Mouse (Mus musculus) forebrain, embryonic 13.5 days (tissue): ENCODE results near the gene Sos2. TPM values are rescaled to one million over a fixed set of nuclear protein-coding genes. Genes with fewer than 3 reads are reported as not detected.
"Not testable (repeated sequence)": the region's sequence is repeated elsewhere in the genome, so short reads cannot be mapped to it uniquely, and the experiment has no call there.

ENCODE experiments used
- ATAC-seq: fragments of 200-750 bp; cut with Nextera tagmentation; 2 replicates; pipeline ENCODE4 v1.8.0; 2017
- H3K27ac ChIP-seq: fragments of 300-500 bp; sonication (generic); 2 replicates; pipeline ENCODE4 v1.5.1; 2015; ENCODE audit warnings: inconsistent platforms, mild to moderate bottlenecking, moderate library complexity
- H3K27me3 ChIP-seq: fragments of 300-500 bp; sonication (generic); 2 replicates; pipeline ENCODE4 v1.6.1; 2015; ENCODE audit warnings: mild to moderate bottlenecking, inconsistent platforms
- H3K36me3 ChIP-seq: fragments of 300-500 bp; sonication (generic); 2 replicates; pipeline ENCODE4 v1.6.1; 2015; ENCODE audit warnings: mild to moderate bottlenecking, inconsistent platforms; ENCODE audit not compliant: poor library complexity, severe bottlenecking
- H3K4me1 ChIP-seq: fragments of 300-500 bp; sonication (generic); 2 replicates; pipeline ENCODE4 v1.6.1; 2015; ENCODE audit warnings: inconsistent platforms
- H3K4me2 ChIP-seq: fragments of 300-500 bp; sonication (generic); 2 replicates; pipeline ENCODE4 v1.6.1; 2015; ENCODE audit warnings: inconsistent platforms, mild to moderate bottlenecking, moderate library complexity
- H3K4me3 ChIP-seq: fragments of 300-500 bp; sonication (generic); 2 replicates; pipeline ENCODE4 v1.5.1; 2015; ENCODE audit warnings: mild to moderate bottlenecking, inconsistent platforms
- H3K9ac ChIP-seq: fragments of 300-500 bp; sonication (generic); 2 replicates; pipeline ENCODE4 v1.6.1; 2015; ENCODE audit warnings: mild to moderate bottlenecking, inconsistent platforms
- H3K9me3 ChIP-seq: fragments of 300-500 bp; sonication (generic); replicated peaks from 2 replicates; pipeline ENCODE4 v1.6.1; 2016; ENCODE audit warnings: inconsistent platforms
- WGBS: fragments of 180-500 bp; shearing (Covaris S2); methylation state at CpG from one replicate; pipeline ENCODE4 v1.1.7; 2015; 5-methylcytosine and 5-hydroxymethylcytosine counted together
- polyA plus RNA-seq: library from polyadenylated mRNA; unstranded; fragments of >200 nt; fragmentation: Nextera tagmentation; extraction: Ambion mirVana; gene quantifications from 2 replicates; pipeline ENCODE4 v1.2.1, GENCODE M21; 2015

Gene Sos2
- polyA plus RNA-seq, 1 experiment from 2014 or later, result 9.9 TPM

- WGBS, result under 1% methylated on average over 55 of the region's 56 CpGs
- peaks cover 25% of the 10 kb centered on the region for H3K4me1 ChIP-seq
- peak; percentile 98 for ATAC-seq
These were observed 98.9 kb downstream of the Sos2 start, which contains the start of gene Vcpkmt for GRCm38 (mm10) chr12:69582613-69583269. Gene Vcpkmt (minus strand): TSS chr12:69583028.

GRCm38 (mm10) chr12:69582216-69582612 is 99.4 kb downstream of the Sos2 start:
- WGBS, result 33% methylated on average over 9 of the region's 9 CpGs

More at GRCm38 (mm10) chr12:69582613-69583269, 98.9 kb downstream of the Sos2 start, which contains the start of gene Vcpkmt:
- H3K27me3 ChIP-seq, result no peaks in the 10 kb centered on the region
- H3K27ac ChIP-seq, result peak within 1 kb of the TSS; percentile 69
- peak within 1 kb of the TSS; percentile 75 for H3K4me2 ChIP-seq
- H3K4me3 ChIP-seq, result peak within 1 kb of the TSS; percentile 87
- H3K9me3 ChIP-seq, result no peaks in the 10 kb centered on the region
- peaks cover 40% of the 10 kb centered on the region for H3K36me3 ChIP-seq
- H3K9ac ChIP-seq, result peak within 1 kb of the TSS; percentile 88

GRCm38 (mm10) chr12:69579623-69580022 is 102.0 kb downstream of the Sos2 start:
- ATAC-seq, result no peak
- Histone ChIP-seq H3K9me3 (no peaks in the 10 kb centered on the region), H3K9ac (no peak overlapping the region), H3K4me1 (peaks cover 25% of the 10 kb centered on the region), H3K36me3 (peaks cover 36% of the 10 kb centered on the region), H3K27me3 (no peaks in the 10 kb centered on the region), H3K4me2 (no peak overlapping the region), H3K27ac (no peak overlapping the region), H3K4me3 (no peak overlapping the region)
- WGBS, result 95% methylated on average over 5 of the region's 5 CpGs

More at GRCm38 (mm10) chr12:69582216-69582612, 99.4 kb downstream of the Sos2 start:
- Histone ChIP-seq H3K9me3 (no peaks in the 10 kb centered on the region), H3K4me1 (peaks cover 25% of the 10 kb centered on the region), H3K9ac (peak overlapping the region; percentile 88), H3K4me2 (peak overlapping the region; percentile 75), H3K4me3 (peak overlapping the region; percentile 87), H3K27ac (peak overlapping the region; percentile 69), H3K27me3 (no peaks in the 10 kb centered on the region), H3K36me3 (peaks cover 45% of the 10 kb centered on the region)
- no peak; the same call in 1 of the 2 replicates for ATAC-seq

DNA sequence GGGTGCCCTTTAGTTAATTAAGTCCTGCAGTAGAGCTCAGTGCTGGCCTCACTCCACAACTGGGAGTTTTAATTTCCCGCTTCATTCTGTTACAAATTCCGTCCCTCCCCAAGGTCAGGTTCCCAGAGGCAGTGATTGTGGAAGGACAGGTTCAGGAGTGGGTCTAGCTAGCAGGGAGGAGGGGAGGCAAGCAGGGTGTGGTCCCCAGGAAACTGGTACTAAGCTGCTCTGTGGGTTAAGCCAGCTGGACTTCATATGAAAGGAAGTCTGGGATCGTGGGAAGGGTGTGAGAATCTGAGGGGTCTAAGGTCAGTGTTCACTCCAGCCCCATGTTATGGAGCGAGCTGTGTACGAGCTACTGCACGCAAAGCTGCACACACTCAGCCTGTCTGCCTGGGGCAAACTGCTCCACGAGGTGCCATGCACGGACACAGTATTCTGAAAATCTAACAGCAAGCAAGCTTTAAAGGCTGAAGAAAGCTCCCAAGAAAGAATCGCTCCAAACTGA is 105.5 kb downstream of the Sos2 start:
- no peak overlapping the region for H3K27ac ChIP-seq
- 87% methylated on average over 9 of the region's 9 CpGs for WGBS
- H3K4me3 ChIP-seq, result no peak overlapping the region
- no peak overlapping the region for H3K9ac ChIP-seq
- H3K9me3 ChIP-seq, result no peaks in the 10 kb centered on the region
- H3K4me2 ChIP-seq, result no peak overlapping the region
- no peaks in the 10 kb centered on the region for H3K27me3 ChIP-seq
- ATAC-seq, result no peak
- peaks cover 33% of the 10 kb centered on the region for H3K36me3 ChIP-seq
- H3K4me1 ChIP-seq, result peaks cover 10% of the 10 kb centered on the region

DNA sequence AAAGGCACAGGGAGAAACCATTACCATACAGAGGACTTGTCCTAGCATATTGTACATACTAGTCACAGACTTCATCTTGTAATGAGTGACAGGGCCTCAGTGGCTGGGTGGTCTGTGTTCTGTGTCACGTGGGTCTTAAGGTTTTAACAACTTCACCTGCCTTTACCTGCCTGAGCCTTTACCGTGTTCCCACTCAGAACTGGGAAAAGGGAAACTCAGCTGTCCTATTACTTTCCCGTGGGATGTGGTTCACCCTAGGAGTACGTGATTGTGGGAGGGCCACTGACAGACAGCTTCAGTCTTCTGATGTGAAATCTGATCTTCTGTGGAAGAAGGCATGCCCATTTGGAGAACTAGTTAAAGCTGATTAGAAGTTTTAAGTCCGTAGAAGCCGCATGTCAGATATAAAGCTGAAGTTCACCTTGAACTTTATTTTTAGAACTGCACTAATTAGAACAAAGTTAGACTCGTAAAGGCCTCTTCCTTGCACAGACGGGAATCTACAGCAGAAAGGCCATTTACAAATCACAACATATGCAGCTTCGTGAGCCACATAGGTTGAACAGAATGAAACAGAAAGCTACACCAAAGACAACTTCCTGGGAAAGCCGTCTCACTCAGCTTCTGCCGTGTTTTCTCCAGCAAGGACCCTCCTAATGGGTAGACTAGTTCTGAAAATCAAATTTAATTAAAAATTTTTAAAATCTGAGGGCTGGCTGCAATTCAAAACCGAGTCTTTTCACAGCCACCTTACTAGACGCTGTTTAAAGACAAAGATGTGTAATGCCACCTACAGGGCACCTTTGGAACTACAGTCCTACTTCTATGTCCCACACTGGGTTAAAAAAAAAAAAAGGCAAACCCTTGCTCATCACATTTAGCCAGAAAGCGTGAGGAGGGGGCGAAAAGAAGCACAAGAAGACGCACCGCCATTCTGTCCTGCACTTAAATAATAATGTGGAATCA is 107.5 kb downstream of the Sos2 start:
- H3K4me2 ChIP-seq, result peak overlapping the region; percentile 49
- H3K36me3 ChIP-seq, result peaks cover 25% of the 10 kb centered on the region
- H3K4me3 ChIP-seq, result peak overlapping the region; percentile 21

GRCm38 (mm10) chr12:69573271-69573670 is 108.4 kb downstream of the Sos2 start:
- Histone ChIP-seq H3K4me1 (0 out of 2 replicates have a peak, but pooled peaks cover 4% of the 10 kb centered on the region), H3K4me3 (no peak overlapping the region), H3K27me3 (no peaks in the 10 kb centered on the region), H3K36me3 (peaks cover 23% of the 10 kb centered on the region), H3K27ac (no peak overlapping the region), H3K9me3 (no peaks in the 10 kb centered on the region), H3K4me2 (no peak overlapping the region), H3K9ac (no peak overlapping the region)
- ATAC-seq, result no peak
- whole genome bisulfite sequencing, result 94% methylated on average over 8 of the region's 8 CpGs

More for the DNA sequence above, 107.5 kb downstream of the Sos2 start:
- WGBS, result 26% methylated on average over 17 of the region's 17 CpGs
- Histone ChIP-seq H3K9me3 (no peaks in the 10 kb centered on the region), H3K9ac (peak overlapping the region; percentile 52), H3K4me1 (0 out of 2 replicates have a peak, but pooled peaks cover 4% of the 10 kb centered on the region), H3K27ac (no peak overlapping the region), H3K27me3 (no peaks in the 10 kb centered on the region)
- peak; percentile 75 for ATAC-seq

GRCm38 (mm10) chr12:69569926-69570325 is 111.7 kb downstream of the Sos2 start:
- ATAC-seq, result no peak
- WGBS, result 93% methylated on average over 3 of the region's 3 CpGs
- no peaks in the 10 kb centered on the region for H3K9me3 ChIP-seq
- H3K4me3 ChIP-seq, result no peak overlapping the region
- H3K4me1 ChIP-seq, result 0 out of 2 replicates have a peak, but pooled peaks cover 4% of the 10 kb centered on the region
- H3K27me3 ChIP-seq, result no peaks in the 10 kb centered on the region
- H3K36me3 ChIP-seq, result no peaks in the 10 kb centered on the region
- no peak overlapping the region for H3K9ac ChIP-seq
- no peak overlapping the region for H3K27ac ChIP-seq
- no peak overlapping the region for H3K4me2 ChIP-seq

GRCm38 (mm10) chr12:69568266-69568665 is 113.4 kb downstream of the Sos2 start:
- Histone ChIP-seq H3K27ac (no peak overlapping the region), H3K9ac (no peak overlapping the region), H3K9me3 (no peaks in the 10 kb centered on the region), H3K4me2 (no peak overlapping the region), H3K4me1 (no peaks in the 10 kb centered on the region), H3K4me3 (no peak overlapping the region), H3K36me3 (no peaks in the 10 kb centered on the region), H3K27me3 (no peaks in the 10 kb centered on the region)
- whole genome bisulfite sequencing, result 85% methylated on average over 3 of the region's 3 CpGs
- ATAC-seq, result no peak

DNA sequence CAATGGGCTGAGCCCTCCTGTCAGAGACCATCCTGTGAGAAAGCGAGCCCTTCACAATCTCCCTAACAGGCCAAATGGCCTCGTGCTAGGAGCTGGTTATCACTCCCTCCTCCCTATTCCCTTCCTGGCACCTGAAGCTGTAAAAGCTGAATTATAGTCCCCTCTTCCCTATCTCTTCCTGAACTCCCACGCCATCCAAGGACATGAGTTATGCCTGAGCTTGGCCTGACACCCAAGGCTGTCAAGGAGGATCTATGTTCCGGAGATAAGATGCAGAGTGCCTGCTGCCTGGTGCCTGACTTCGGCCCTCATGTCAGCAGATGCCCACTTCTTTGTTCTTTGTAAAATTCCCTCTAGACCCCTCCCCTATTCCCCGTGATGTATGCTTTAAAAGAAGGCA is 120.6 kb downstream of the Sos2 start:
- not testable (repeated sequence) for H3K4me3 ChIP-seq, H3K9ac ChIP-seq, H3K27me3 ChIP-seq, ATAC-seq, H3K36me3 ChIP-seq, H3K27ac ChIP-seq, H3K9me3 ChIP-seq, H3K4me1 ChIP-seq, H3K4me2 ChIP-seq
- WGBS, result 87% methylated on average over 6 of the region's 6 CpGs

DNA sequence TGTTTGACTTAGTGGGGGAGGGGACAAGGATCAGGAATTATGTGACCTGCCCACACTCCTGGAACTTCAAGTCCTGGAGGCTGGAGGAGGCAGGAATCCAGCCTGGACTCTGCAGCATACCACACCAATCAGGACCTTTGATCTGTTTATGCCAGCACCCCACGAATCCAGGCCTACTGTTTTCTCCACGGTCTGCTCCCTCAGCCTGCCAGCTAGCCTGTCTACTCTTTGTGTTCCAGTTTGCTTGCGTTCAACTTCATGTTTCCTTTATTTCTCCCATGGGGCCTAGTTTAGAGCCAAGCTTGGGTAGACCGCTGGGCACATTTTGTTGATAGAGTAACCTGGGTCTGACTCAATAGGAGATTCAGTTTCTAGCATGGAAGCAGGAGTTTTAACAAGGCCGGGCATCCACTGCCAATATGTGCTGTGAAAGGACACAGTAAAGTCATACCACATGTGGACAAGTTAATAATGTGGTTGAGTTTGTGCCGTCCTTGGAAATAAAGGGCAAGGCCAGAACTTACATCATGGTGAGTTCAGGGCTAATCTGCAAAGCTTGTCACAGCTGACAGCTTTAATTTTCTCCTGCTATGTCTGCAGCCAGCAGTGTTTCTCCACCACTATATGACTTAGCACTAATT is 125.3 kb downstream of the Sos2 start:
- Histone ChIP-seq H3K27ac (0 out of 2 replicates have a peak overlapping the region, but pooled peaks have one; percentile 2), H3K36me3 (no peaks in the 10 kb centered on the region), H3K9ac (no peak overlapping the region), H3K4me1 (no peaks in the 10 kb centered on the region), H3K4me3 (no peak overlapping the region), H3K27me3 (no peaks in the 10 kb centered on the region), H3K4me2 (no peak overlapping the region), H3K9me3 (no peaks in the 10 kb centered on the region)
- no peak for ATAC-seq
- WGBS, result 67% methylated on average over 6 of the region's 6 CpGs

DNA sequence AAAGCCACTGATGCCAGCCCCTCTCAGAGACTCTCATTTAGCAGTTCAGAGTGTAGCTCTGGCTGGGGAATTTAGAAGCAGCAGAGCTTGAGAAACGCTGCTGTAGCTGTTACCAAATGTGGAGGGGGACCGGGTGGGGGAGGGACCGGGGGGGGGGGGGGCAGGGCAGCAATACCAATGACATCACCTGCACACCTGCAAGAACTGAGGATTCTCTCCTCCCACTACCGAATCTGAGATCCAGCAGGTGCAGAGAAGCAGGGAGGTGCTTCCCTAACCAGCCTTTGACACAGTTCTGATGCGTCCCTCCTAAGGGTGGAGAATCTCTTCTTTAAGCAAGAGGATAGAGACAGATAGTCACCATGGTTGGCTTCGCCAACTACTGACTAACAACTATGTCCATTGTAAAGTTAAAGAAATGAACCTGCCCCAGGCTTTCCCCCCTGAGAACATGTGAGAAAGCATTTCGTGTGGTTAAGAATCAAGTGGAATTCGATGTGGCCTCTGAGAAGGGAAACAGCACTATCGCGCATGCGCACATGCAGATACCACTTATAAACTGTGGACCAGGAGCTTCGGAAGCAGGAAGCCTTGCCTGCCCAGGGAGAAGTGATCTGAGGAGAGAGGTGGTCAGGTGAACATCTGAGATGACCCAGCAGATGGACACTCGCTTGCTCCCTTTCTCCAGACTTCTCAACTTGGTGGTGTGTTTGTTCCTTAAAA is 136.0 kb downstream of the Sos2 start:
- Histone ChIP-seq H3K27me3 (no peaks in the 10 kb centered on the region), H3K9me3 (no peaks in the 10 kb centered on the region), H3K4me1 (no peaks in the 10 kb centered on the region), H3K27ac (no peak overlapping the region), H3K4me3 (no peak overlapping the region), H3K4me2 (no peak overlapping the region), H3K36me3 (no peaks in the 10 kb centered on the region), H3K9ac (no peak overlapping the region)
- no peak for ATAC-seq
- 80% methylated on average over 13 of the region's 13 CpGs for WGBS
